Mouse (Mus musculus) bone marrow, adult 2 months (tissue): Measurements from ENCODE around the gene Crtc3.

Experiments
- CTCF ChIP-seq: fragments of 200-500 bp; IDR thresholded peaks from 2 replicates; pipeline ENCODE4 v1.5.1; 2011; ENCODE audit warnings: low read length, control low read depth; ENCODE audit not compliant: control insufficient read depth, insufficient read depth
- POLR2A ChIP-seq: fragments of 200-500 bp; IDR thresholded peaks from 2 replicates; pipeline ENCODE4 v1.6.1; 2011; ENCODE audit warnings: low read depth, mild to moderate bottlenecking, control low read depth, low read length, borderline replicate concordance; ENCODE audit not compliant: control insufficient read depth

DNA sequence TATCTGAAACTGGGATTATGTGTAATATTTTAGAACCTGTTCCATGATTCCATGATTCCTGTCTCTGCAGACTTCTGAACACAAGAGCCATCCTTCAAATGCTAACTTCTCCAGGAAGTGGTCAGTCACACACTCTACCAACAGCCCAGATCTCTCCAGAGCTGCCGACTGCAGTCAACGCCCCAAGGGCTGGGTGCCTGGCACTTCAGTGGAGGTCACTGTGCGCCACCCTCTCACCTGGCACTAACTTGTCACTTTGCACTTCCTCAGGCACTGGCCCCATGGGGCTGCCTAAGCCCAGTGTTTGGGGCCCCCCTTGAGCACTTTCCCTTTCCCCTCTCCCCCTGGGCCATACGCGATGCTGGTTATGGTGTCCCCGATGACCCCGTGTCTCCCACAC lies 46.8 kb downstream of the Crtc3 start:
- TF ChIP-seq POLR2A (no peak), CTCF (no peak)
